Mouse (Mus musculus): Measurements from ENCODE around the gene Ces3b.
"Not testable (repeated sequence)": the region's sequence is repeated elsewhere in the genome, so short reads cannot be mapped to it uniquely, and the experiment has no call there.

Ces3b gene

DNA sequence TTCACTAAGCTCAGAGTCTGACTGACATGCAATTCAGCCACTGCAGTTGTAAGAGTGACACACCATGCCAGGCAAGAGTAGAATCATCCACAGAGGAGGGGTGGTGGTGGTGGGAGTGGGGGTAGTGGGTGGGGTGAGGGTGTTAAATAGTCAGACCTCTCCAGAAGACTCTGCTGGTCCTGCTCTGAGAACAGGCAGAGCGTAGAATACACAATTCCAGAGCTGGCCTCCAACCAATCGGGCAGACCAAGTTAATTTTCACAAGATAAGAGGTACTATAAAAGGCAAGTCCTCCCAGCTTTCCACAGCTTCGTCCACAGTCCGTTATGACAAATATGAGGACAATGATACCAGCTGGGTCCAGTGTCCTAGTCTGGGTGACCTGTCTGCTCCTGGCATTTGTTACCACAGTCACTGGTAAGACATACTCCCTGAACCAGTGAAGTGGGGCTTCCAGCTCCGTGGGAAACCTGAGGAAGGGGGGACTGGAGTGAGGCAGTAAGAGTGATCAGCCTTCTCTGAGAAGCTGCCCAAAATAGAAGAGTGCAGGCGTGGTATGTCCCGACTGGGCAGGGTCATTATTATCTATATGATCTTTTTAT is at the start of gene Ces3b:
Ces3b (plus strand) TSS at position 305 of the 602 bp plus-strand sequence.
- DNase-seq (ENCODE audit: low spot score in 2 of 2) = no peak

DNA sequence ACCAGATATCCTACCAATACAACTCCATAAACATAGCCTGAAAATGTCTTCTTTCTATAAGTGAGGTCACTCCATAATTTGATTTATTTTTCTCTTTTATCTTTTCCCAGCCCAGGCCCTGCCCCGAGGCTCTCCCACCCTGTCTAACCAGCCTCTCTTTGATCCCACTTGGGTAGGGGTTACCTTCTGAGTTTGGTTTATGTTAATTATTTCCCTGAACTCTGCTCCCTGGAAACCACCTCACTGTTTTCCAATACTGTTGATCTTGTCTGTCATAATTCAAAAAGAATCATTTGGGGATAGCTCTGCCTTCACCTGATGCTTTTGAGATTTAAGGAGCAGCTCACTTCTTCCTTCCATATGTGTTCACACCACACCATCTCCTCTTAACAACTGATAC is 40.0 kb upstream of the Ces3b start:
- DNase-seq (ENCODE audit: low spot score in 2 of 2) = no peak

- no peak for DNase-seq (ENCODE audit: low spot score in 2 of 2)
Observed at GRCm38 (mm10) chr8:105045824-105046401, 37.6 kb upstream of the Ces3b start.

DNA sequence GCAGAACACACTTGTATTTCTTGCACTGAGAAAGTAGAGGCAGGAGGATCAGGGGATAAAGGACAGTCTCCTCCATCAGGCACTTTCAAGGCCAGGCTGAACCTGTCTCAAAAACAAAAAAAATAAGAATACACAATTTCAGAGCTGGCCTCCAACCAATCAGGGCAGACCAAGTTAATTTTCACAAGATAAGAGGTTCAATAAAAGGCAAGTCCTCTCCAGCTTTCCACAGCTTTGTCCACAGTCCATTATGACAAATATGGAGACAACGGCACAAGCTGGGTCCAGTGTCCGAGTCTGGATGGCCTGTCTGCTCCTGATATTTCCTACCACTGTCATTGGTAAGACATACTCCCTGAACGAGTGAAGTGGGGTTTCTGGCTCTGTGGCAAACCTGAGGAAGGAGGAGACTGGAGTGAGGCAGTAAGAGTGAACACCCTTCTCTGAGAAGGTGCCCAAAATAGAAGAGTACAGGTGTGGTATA is 35.1 kb upstream of the Ces3b start, which contains the start of gene Ces3a:
Ces3a (plus strand) TSS at position 231 of the 484 bp plus-strand sequence.
- no peak for DNase-seq (ENCODE audit: low spot score in 2 of 2)

GRCm38 (mm10) chr8:105056211-105056610 is 27.3 kb upstream of the Ces3b start:
- DNase-seq (ENCODE audit: low spot score in 2 of 2) = no peak

GRCm38 (mm10) chr8:105060056-105060455 is 23.5 kb upstream of the Ces3b start:
- DNase-seq (ENCODE audit: low spot score in 2 of 2) = no peak

GRCm38 (mm10) chr8:105066761-105067160 is 16.8 kb upstream of the Ces3b start:
- peak; percentile 5 to 40 for DNase-seq (ENCODE audit: low spot score in 2 of 2)

- not testable (repeated sequence) for DNase-seq (ENCODE audit: low spot score in 2 of 2)
Observed at GRCm38 (mm10) chr8:105067905-105068304, 15.6 kb upstream of the Ces3b start.

DNA sequence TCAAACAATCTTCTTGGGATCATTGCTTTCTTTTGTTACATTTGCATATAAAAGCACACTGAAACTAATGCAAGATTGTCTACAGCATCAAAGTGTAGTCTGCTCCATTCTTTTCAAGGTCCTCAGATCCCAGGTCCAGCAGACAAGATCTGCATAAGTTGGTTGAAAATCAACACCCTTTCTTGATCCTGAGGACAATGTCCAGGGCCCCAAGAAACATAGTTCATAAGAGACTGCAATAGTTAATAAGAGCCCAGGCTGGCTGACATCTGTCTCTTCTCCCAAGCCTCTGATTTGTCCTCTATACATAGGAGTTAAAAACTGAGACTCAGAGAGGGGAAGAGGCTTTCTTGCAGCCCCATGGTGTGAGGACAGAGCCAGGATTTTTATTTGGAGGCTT is 14.6 kb upstream of the Ces3b start:
- no peak for DNase-seq (ENCODE audit: low spot score in 2 of 2)

DNA sequence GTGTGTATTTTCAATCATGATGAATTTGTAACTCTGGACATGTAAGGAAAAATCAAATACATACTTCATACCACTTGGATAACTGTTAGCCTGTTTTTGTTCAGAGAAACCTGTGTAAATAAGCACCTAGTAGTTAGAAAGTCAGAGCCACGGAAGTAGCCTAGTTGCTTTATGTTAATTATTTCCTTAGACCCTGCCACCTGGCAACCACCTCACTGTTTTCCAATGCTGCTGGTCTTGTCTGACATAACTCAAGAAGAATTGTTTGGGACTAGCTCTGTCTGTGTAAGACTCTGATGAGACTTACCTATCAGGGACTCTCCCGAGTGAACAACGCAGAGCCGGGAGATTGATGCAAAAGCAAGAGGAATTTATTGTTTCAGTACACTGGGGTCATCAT is 7.0 kb upstream of the Ces3b start:
- no peak for DNase-seq (ENCODE audit: low spot score in 2 of 2)

GRCm38 (mm10) chr8:105077071-105077470 is 6.5 kb upstream of the Ces3b start:
- DNase-seq (ENCODE audit: low spot score in 2 of 2) = no peak

- DNase-seq (ENCODE audit: low spot score in 2 of 2) = no peak
Observed at GRCm38 (mm10) chr8:105078591-105078990, 5.0 kb upstream of the Ces3b start.

GRCm38 (mm10) chr8:105080814-105081336 is 2.7 kb upstream of the Ces3b start:
- no peak for DNase-seq (ENCODE audit: low spot score in 2 of 2)

DNA sequence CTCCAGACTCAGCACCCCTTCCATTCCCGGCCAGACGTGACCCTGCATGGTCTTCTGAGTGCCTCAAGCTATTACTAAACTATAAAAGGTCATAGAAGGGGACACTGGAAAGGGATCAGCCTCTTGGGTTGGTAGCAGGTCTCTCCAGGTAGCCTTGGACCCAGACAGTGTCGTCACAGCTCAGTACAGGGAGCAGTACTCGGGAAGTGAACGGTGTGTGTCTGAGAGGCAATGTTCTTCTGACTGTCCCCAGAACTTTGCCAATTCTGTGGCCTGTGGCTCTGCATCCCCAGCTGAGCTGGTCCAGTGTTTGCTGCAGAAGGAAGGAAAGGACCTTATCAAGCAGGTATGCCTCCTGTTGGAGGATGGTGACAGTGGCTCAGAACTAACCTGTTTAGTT is 4.6 kb downstream of the Ces3b start:
- not testable (repeated sequence) for DNase-seq (ENCODE audit: low spot score in 2 of 2)

- DNase-seq (ENCODE audit: low spot score in 2 of 2) = no peak
Observed at GRCm38 (mm10) chr8:105088581-105088980, 5.0 kb downstream of the Ces3b start.

DNA sequence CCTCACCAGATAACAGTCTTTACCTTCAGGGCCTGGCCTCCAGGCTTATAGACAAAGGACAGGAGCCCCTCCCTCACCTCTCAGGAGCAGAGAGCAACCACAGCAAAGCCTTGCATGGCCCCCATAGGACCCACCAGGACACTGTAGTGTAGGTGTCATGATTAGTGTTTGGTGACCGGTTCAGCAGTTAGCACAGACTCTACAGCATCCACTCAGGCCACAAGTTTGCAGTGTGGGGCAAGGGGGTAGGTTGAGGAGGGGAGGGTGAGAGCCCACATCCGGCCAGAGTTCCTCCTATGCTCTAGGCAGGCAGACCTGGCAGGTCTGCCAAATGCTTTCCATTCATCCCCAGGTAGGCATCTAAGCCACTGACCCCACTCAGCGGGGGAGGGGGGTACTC is 10.4 kb downstream of the Ces3b start:
- DNase-seq (ENCODE audit: low spot score in 2 of 2) = no peak

GRCm38 (mm10) chr8:105102101-105102785 is 18.7 kb downstream of the Ces3b start:
- not testable (repeated sequence) for DNase-seq (ENCODE audit: low spot score in 2 of 2)

DNA sequence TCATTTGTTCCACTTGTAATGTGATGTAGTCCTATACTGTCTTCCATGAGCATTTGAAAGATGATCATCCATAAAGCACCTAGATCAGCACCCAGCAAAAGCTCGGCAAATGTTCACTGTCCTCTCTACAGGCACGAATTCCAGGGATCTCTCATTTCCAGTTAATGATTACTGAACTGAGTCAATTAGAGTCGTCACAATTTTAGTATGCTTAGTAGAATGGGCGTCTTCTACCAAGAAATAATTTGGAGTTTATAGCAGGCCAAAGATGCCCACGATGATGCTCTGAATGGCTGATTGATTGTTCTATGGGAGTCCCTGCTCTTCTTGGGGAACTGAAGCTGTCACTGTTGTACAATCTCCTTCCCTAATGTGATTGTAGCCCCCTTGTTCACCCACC is 20.1 kb downstream of the Ces3b start:
- not testable (repeated sequence) for DNase-seq (ENCODE audit: low spot score in 2 of 2)

DNA sequence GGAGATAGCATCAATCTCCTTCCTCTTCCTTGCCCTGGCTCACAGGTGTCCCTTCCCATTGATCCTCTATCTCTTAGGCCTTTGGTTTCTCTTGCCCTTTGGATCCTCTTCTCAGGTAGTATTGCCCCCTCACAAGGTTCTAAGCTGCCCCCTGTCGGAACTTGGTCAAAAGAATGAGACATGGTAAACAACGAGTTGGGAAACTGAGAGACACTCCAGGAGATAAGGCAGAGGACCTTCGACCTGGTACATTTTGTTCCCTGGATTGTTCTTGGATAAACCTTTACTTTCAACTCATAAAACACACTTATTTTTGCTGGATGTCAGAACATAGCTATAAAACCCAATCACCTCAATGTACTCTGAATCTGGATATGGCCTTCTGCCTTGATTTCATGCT is 20.7 kb downstream of the Ces3b start:
- no peak for DNase-seq (ENCODE audit: low spot score in 2 of 2)

DNA sequence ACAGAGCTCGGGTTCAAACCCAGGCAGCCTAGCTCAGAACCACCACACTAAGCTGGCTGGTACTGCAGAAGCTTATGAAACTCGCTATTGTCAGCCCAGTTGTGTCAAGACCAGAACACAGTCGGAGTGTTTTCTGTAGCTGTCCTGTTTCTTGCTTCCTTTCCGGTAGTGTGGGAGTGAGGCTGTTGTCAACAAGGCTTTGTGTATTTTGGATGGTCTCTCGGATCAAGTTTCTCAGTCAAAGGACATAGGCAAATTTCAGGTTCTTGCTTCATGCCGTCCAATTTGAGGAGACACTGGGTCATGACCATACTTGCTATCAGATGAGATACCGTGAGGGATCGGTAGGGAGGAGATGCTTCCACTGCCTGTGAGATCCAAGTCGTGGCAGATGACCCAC is 46.3 kb downstream of the Ces3b start:
- no peak for DNase-seq (ENCODE audit: low spot score in 2 of 2)

GRCm38 (mm10) chr8:105131509-105131908 is 48.0 kb downstream of the Ces3b start, which contains the start of gene Ces4a:
Gene Ces4a (plus strand): TSS chr8:105131800.
- no peak for DNase-seq (ENCODE audit: low spot score in 2 of 2)

DNA sequence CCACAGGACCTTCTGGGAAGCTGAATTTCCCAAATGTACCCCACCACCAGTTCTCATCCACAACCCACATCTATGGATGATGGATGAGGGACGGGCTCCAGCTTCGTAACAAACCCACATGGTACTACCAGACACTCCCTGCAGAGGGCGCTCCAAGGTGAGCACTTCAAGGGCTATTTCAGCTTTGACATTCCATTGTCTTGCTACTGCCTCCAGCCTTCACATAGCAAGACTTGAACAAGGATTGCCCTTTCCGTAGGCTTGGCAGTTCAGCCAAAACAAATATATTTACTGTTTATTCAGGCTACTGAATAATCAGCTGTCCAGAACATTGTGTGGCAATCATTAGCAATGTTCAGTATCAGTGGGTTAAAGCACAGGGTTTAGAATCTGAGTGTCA is 54.9 kb downstream of the Ces3b start:
- peak; percentile 27 to 60 for DNase-seq (ENCODE audit: low spot score in 2 of 2)

- DNase-seq (ENCODE audit: low spot score in 2 of 2) = no peak
Observed at GRCm38 (mm10) chr8:105142395-105142794, 58.8 kb downstream of the Ces3b start.

Data from thymus, postnatal 10 days (tissue).